Comparison of ENCODE assay signal across 8 mouse cellular contexts in the genomic region with DNA sequence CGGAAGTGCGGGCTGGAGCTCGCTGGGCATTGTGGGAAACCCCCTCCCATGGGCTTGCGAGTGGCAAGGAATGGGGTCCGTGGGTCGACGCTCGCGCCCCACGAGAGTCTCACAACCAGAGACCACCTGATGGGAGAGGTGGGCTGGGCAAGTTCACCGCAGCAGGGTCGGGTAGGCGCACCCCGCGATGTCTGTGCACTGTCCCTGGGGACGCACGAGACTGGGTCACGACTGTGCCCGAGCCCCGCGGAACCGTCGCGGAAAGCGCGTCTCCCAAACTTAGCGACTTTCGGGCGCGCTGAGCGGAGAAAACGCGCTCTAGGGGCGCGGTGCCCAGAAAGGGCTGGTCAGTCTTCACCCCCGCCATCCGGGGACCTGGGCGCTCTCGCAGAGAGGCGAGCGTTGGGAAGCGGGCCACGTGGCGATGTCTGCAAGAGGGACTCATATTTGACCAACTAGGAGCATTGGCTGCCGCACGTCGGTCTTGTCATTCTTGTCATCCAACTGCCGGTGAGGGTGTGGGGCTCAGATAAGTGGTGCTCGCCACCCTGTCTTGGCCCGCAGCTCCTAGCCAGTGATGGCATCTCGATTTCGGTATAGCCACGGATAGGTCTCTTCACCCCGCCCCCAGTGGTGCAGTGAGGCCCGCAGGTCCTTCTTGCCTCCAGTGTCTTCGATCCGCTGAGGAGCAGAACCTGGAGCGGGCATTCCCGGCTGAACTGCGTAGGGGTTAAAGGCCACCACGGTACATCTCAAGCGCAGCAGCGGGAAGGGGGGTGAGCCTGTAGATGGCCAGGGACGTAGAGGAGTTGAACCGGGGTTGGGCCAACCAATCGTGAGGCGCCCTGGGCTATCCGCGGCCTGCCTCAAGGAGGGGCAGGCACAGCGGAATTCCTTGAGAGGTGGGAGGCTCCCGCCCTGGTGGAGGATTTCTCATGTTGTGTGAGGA. TPM values are rescaled to one million over a fixed set of nuclear protein-coding genes. Genes with fewer than 3 reads are reported as not detected.
DNase-seq lines count a peak whose midpoint lies in the region; ATAC-seq and TF ChIP-seq lines count a peak whose summit lies in the region.

No protein-coding gene starts in this region.

- no peak for TF ChIP-seq RAD21 in CH12.LX (IDR thresholded peaks at IDR 0.05; ENCODE audit: low read depth, low read length)

- peaks cover 7% of the 10 kb centered on the region for H3K9me3 ChIP-seq in CH12.LX (replicated peaks; ENCODE audit: low read length)
- H3K9me3 ChIP-seq in embryonic facial prominence, embryonic 15.5 days (replicated peaks), result no peaks in the 10 kb centered on the region
- no peaks in the 10 kb centered on the region for H3K9me3 ChIP-seq in heart, embryonic 13.5 days
- no peaks in the 10 kb centered on the region for H3K9me3 ChIP-seq in kidney, embryonic 15.5 days (replicated peaks)
- no peaks in the 10 kb centered on the region for H3K9me3 ChIP-seq in neural tube, embryonic 13.5 days

- TF ChIP-seq EP300 in CH12.LX (IDR thresholded peaks at IDR 0.05; ENCODE audit: low read length), result no peak

- peak overlapping the region; percentile 46 for H3K4me2 ChIP-seq in CH12.LX (ENCODE audit: insufficient read depth, low read depth, poor library complexity, severe bottlenecking)
- peak overlapping the region; percentile 100 for H3K4me2 ChIP-seq in embryonic facial prominence, embryonic 15.5 days (replicated peaks)
- peak overlapping the region; percentile 99 for H3K4me2 ChIP-seq in heart, embryonic 13.5 days
- peak overlapping the region; percentile 99 for H3K4me2 ChIP-seq in kidney, embryonic 15.5 days
- H3K4me2 ChIP-seq in neural tube, embryonic 13.5 days, result peak overlapping the region; percentile 91

- peaks cover 2 to 31% of the 10 kb centered on the region in 2 experiments; a peak in 3 of 4 replicates for H3K4me1 ChIP-seq in CH12.LX (ENCODE audit: control insufficient read depth in 1 of 2, insufficient read depth in 2 of 2)
- no peaks in the 10 kb centered on the region for H3K4me1 ChIP-seq in bone marrow, adult 2 months (ENCODE audit: control insufficient read depth, insufficient read depth, low read length)
- peaks cover 22% of the 10 kb centered on the region for H3K4me1 ChIP-seq in embryonic facial prominence, embryonic 15.5 days
- peaks cover 49% of the 10 kb centered on the region for H3K4me1 ChIP-seq in heart, embryonic 13.5 days
- peaks cover 64% of the 10 kb centered on the region for H3K4me1 ChIP-seq in kidney, embryonic 15.5 days
- H3K4me1 ChIP-seq in neural tube, embryonic 13.5 days (replicated peaks), result peaks cover 41% of the 10 kb centered on the region

- no peak overlapping the region for H3K27ac ChIP-seq in CH12.LX (ENCODE audit: insufficient read depth, low read depth)
- H3K27ac ChIP-seq in bone marrow, adult 2 months (ENCODE audit: control insufficient read depth, insufficient read depth, low read depth, low read length, poor library complexity), result peak overlapping the region; percentile 93
- no peak overlapping the region for H3K27ac ChIP-seq in embryonic facial prominence, embryonic 15.5 days (replicated peaks)
- H3K27ac ChIP-seq in heart, embryonic 13.5 days (replicated peaks), result peak overlapping the region; percentile 76
- H3K27ac ChIP-seq in kidney, embryonic 15.5 days, result peak overlapping the region; percentile 97
- H3K27ac ChIP-seq in neural tube, embryonic 13.5 days (replicated peaks), result peak overlapping the region; percentile 54

- TF ChIP-seq CTCF in CH12.LX (conservative IDR thresholded peaks at IDR 0.05 in 1 of 2, IDR thresholded peaks at IDR 0.05 in 1 of 2; ENCODE audit: low read depth in 2 of 2, low read length in 2 of 2), result no peak
- no peak for TF ChIP-seq CTCF in bone marrow, adult 2 months (IDR thresholded peaks at IDR 0.05; ENCODE audit: control insufficient read depth, insufficient read depth, low read length)

- peak overlapping the region; percentile 24 to 71 (median 37) for H3K4me3 ChIP-seq in CH12.LX (replicated peaks in 1 of 3; ENCODE audit: low read depth in 2 of 3, low read length in 2 of 3, poor library complexity in 1 of 3)
- peak overlapping the region; percentile 79 for H3K4me3 ChIP-seq in bone marrow, adult 2 months (replicated peaks; ENCODE audit: control insufficient read depth, low read depth, low read length)
- H3K4me3 ChIP-seq in embryonic facial prominence, embryonic 15.5 days (replicated peaks), result peak overlapping the region; percentile 80
- H3K4me3 ChIP-seq in heart, embryonic 13.5 days, result peak overlapping the region; percentile 96
- peak overlapping the region; percentile 96 for H3K4me3 ChIP-seq in kidney, embryonic 15.5 days (replicated peaks)
- H3K4me3 ChIP-seq in neural tube, embryonic 13.5 days, result peak overlapping the region; percentile 97

- peaks cover 0 to 2% of the 10 kb centered on the region in 2 experiments for H3K36me3 ChIP-seq in CH12.LX (replicated peaks in 1 of 2; ENCODE audit: control insufficient read depth in 1 of 2, insufficient read depth in 1 of 2, low read length in 1 of 2)
- H3K36me3 ChIP-seq in embryonic facial prominence, embryonic 15.5 days, result no peaks in the 10 kb centered on the region
- H3K36me3 ChIP-seq in heart, embryonic 13.5 days, result 0 out of 2 replicates have a peak, but pooled peaks cover 3% of the 10 kb centered on the region
- H3K36me3 ChIP-seq in kidney, embryonic 15.5 days, result no peaks in the 10 kb centered on the region
- no peaks in the 10 kb centered on the region for H3K36me3 ChIP-seq in neural tube, embryonic 13.5 days

- peak; percentile 20; the same call in 1 of the 2 replicates for TF ChIP-seq POLR2A in CH12.LX (IDR thresholded peaks at IDR 0.05; ENCODE audit: low read depth, low read length)
- peak; percentile 55; the same call in 1 of the 2 replicates for TF ChIP-seq POLR2A in bone marrow, adult 2 months (IDR thresholded peaks at IDR 0.05; ENCODE audit: borderline replicate concordance, control insufficient read depth, low read depth, low read length)

- in situ Hi-C loops in CH12.LX (cut with MboI; ENCODE audit: low pct_ligation_motif_present, low pct_unique_long_range_greater_than_20kb, low sequenced_read_pairs), result no loop called here

- no peak for DNase-seq in CH12.LX (ENCODE audit: extremely low read depth)
- peak; percentile 81 to 83 for DNase-seq in lung, adult 18-20 months
- peak; percentile 21 for DNase-seq in thymus, postnatal 0 days (ENCODE audit: low spot score)

- peaks cover 45% of the 10 kb centered on the region for H3K27me3 ChIP-seq in CH12.LX (replicated peaks)
- peaks cover 72% of the 10 kb centered on the region for H3K27me3 ChIP-seq in embryonic facial prominence, embryonic 15.5 days
- H3K27me3 ChIP-seq in heart, embryonic 13.5 days (replicated peaks), result 0 out of 2 replicates have a peak, but pooled peaks cover 13% of the 10 kb centered on the region
- 0 out of 2 replicates have a peak, but pooled peaks cover 2% of the 10 kb centered on the region for H3K27me3 ChIP-seq in kidney, embryonic 15.5 days
- peaks cover 27% of the 10 kb centered on the region for H3K27me3 ChIP-seq in neural tube, embryonic 13.5 days

- dilution Hi-C loops in CH12.LX (cut with MboI; ENCODE audit: extremely low pct_ligation_motif_present, extremely low pct_unique_long_range_greater_than_20kb, low sequenced_read_pairs), result no loop called here

- no peaks in the 10 kb centered on the region for H3K79me2 ChIP-seq in CH12.LX (replicated peaks; ENCODE audit: control insufficient read depth, extremely low read depth, insufficient read depth, poor library complexity, severe bottlenecking)

- WGBS in bone marrow, adult 2 months, result 5% methylated on average over 70 of the region's 71 CpGs
- WGBS in embryonic facial prominence, embryonic 15.5 days, result under 1% methylated on average over 71 of the region's 71 CpGs
- WGBS in heart, embryonic 13.5 days, result under 1% methylated on average over 71 of the region's 71 CpGs
- WGBS in kidney, embryonic 15.5 days, result under 1% methylated on average over 70 of the region's 71 CpGs
- under 1% methylated on average over 71 of the region's 71 CpGs for WGBS in neural tube, embryonic 13.5 days

- H3K9ac ChIP-seq in CH12.LX (ENCODE audit: insufficient read depth, low read depth), result peak overlapping the region; percentile 5; the same call in 1 of the 2 replicates
- H3K9ac ChIP-seq in embryonic facial prominence, embryonic 15.5 days, result peak overlapping the region; percentile 37
- peak overlapping the region; percentile 93 for H3K9ac ChIP-seq in heart, embryonic 13.5 days
- H3K9ac ChIP-seq in kidney, embryonic 15.5 days, result peak overlapping the region; percentile 93
- peak overlapping the region; percentile 94 for H3K9ac ChIP-seq in neural tube, embryonic 13.5 days

- ATAC-seq in embryonic facial prominence, embryonic 15.5 days (ENCODE audit: insufficient number of reproducible peaks, low FRiP score, low TSS enrichment, low read depth), result peak; percentile 13
- ATAC-seq in heart, embryonic 13.5 days (ENCODE audit: extremely low read depth, insufficient number of reproducible peaks, low FRiP score, low TSS enrichment), result peak; percentile 27; the same call in 1 of the 2 replicates
- ATAC-seq in kidney, embryonic 15.5 days (replicated peaks; ENCODE audit: low FRiP score), result peak; percentile 81
- ATAC-seq in neural tube, embryonic 13.5 days (ENCODE audit: low read depth), result peak; percentile 70

RNA-seq across cellular contexts. Expression of gene Zbtb46, which starts 0.7 kb away (rescaled TPM):
- 4.1 and 9.3 TPM in 2 replicates for total RNA-seq in CH12.LX (2012; rRNA removed)
- 6.2 and 6.7 TPM in 2 replicates for total RNA-seq in CH12.LX (2014; rRNA removed)
- polyA plus RNA-seq in CH12.LX (2012; ENCODE audit: insufficient read length, low read depth), result 5.3 and 6.0 TPM in 2 replicates
- polyA plus RNA-seq in bone marrow, adult 2 months (2011; ENCODE audit: insufficient read depth, insufficient read length, low replicate concordance, missing spikeins), result 5.2 and 9.7 TPM in 2 replicates
- 4.0 and 4.6 TPM in 2 replicates for polyA plus RNA-seq in embryonic facial prominence, embryonic 15.5 days (2015; fragmentation: Nextera tagmentation; extraction: Ambion mirVana)
- polyA plus RNA-seq in heart, embryonic 13.5 days (2015; fragmentation: Nextera tagmentation; extraction: Ambion mirVana), result 10.6 TPM in 2 replicates
- 25.5 and 28.0 TPM in 2 replicates for polyA plus RNA-seq in kidney, embryonic 15.5 days (2015; fragmentation: Nextera tagmentation; extraction: Ambion mirVana)
- 21.1 and 22.0 TPM in 2 replicates for polyA plus RNA-seq in neural tube, embryonic 13.5 days (2015; fragmentation: Nextera tagmentation; extraction: Ambion mirVana)
- polyA plus RNA-seq in thymus, postnatal 0 days (2015; fragmentation: Nextera tagmentation; extraction: Ambion mirVana), result 2.4 and 2.8 TPM in 2 replicates

RNA-seq across cellular contexts. Expression of gene Abhd16b, which starts 33.1 kb away (rescaled TPM):
- 0.13 TPM in 1 of 2 replicates, not detected in the other for total RNA-seq in CH12.LX (2012; rRNA removed)
- total RNA-seq in CH12.LX (2014; rRNA removed), result not detected in 2 replicates
- 0.45 TPM in 1 of 2 replicates, not detected in the other for polyA plus RNA-seq in CH12.LX (2012; ENCODE audit: insufficient read length, low read depth)
- polyA plus RNA-seq in bone marrow, adult 2 months (2011; ENCODE audit: insufficient read depth, insufficient read length, low replicate concordance, missing spikeins), result not detected in 2 replicates
- polyA plus RNA-seq in embryonic facial prominence, embryonic 15.5 days (2015; fragmentation: Nextera tagmentation; extraction: Ambion mirVana), result 0.18 and 0.24 TPM in 2 replicates
- 0.11 and 0.27 TPM in 2 replicates for polyA plus RNA-seq in heart, embryonic 13.5 days (2015; fragmentation: Nextera tagmentation; extraction: Ambion mirVana)
- 0.30 TPM in 1 of 2 replicates, not detected in the other for polyA plus RNA-seq in kidney, embryonic 15.5 days (2015; fragmentation: Nextera tagmentation; extraction: Ambion mirVana)
- 0.11 TPM in 1 of 2 replicates, not detected in the other for polyA plus RNA-seq in neural tube, embryonic 13.5 days (2015; fragmentation: Nextera tagmentation; extraction: Ambion mirVana)
- 0.14 TPM in 1 of 2 replicates, not detected in the other for polyA plus RNA-seq in thymus, postnatal 0 days (2015; fragmentation: Nextera tagmentation; extraction: Ambion mirVana)

RNA-seq across cellular contexts. Expression of gene Tpd52l2, which starts 37.0 kb away (rescaled TPM):
- 80.7 and 90.4 TPM in 2 replicates for total RNA-seq in CH12.LX (2012; rRNA removed)
- 126 and 127 TPM in 2 replicates for total RNA-seq in CH12.LX (2014; rRNA removed)
- polyA plus RNA-seq in CH12.LX (2012; ENCODE audit: insufficient read length, low read depth), result 92.0 and 92.1 TPM in 2 replicates
- polyA plus RNA-seq in bone marrow, adult 2 months (2011; ENCODE audit: insufficient read depth, insufficient read length, low replicate concordance, missing spikeins), result 27.0 and 32.9 TPM in 2 replicates
- 166 and 173 TPM in 2 replicates for polyA plus RNA-seq in embryonic facial prominence, embryonic 15.5 days (2015; fragmentation: Nextera tagmentation; extraction: Ambion mirVana)
- polyA plus RNA-seq in heart, embryonic 13.5 days (2015; fragmentation: Nextera tagmentation; extraction: Ambion mirVana), result 109 and 118 TPM in 2 replicates
- polyA plus RNA-seq in kidney, embryonic 15.5 days (2015; fragmentation: Nextera tagmentation; extraction: Ambion mirVana), result 162 and 169 TPM in 2 replicates
- polyA plus RNA-seq in neural tube, embryonic 13.5 days (2015; fragmentation: Nextera tagmentation; extraction: Ambion mirVana), result 107 and 114 TPM in 2 replicates
- polyA plus RNA-seq in thymus, postnatal 0 days (2015; fragmentation: Nextera tagmentation; extraction: Ambion mirVana), result 118 and 124 TPM in 2 replicates

Comparison
In these comparisons a context has a peak if more than half of its experiments do, and no peak if none do; other contexts are left out.
1. H3K27ac ChIP-seq: peak in bone marrow, adult 2 months (single experiment), heart, embryonic 13.5 days (single experiment), kidney, embryonic 15.5 days (single experiment) and neural tube, embryonic 13.5 days (single experiment); none in CH12.LX (single experiment) and embryonic facial prominence, embryonic 15.5 days (single experiment).
2. H3K4me2 ChIP-seq: peak in every context shown above with its lines; median percentile 100 in embryonic facial prominence, embryonic 15.5 days; 99 in heart, embryonic 13.5 days; 99 in kidney, embryonic 15.5 days; 91 in neural tube, embryonic 13.5 days; 46 in CH12.LX.
3. H3K4me3 ChIP-seq: peak in every context shown above with its lines; median percentile 97 in neural tube, embryonic 13.5 days; 96 in heart, embryonic 13.5 days; 96 in kidney, embryonic 15.5 days; 80 in embryonic facial prominence, embryonic 15.5 days; 79 in bone marrow, adult 2 months; 37 in CH12.LX.
4. H3K9ac ChIP-seq: peak in every context shown above with its lines; median percentile 94 in neural tube, embryonic 13.5 days; 93 in heart, embryonic 13.5 days; 93 in kidney, embryonic 15.5 days; 37 in embryonic facial prominence, embryonic 15.5 days; 5 in CH12.LX.
5. ATAC-seq: peak in every context shown above with its lines; median percentile 81 in kidney, embryonic 15.5 days; 70 in neural tube, embryonic 13.5 days; 27 in heart, embryonic 13.5 days; 13 in embryonic facial prominence, embryonic 15.5 days.